Mouse (Mus musculus) forebrain, embryonic 13.5 days (tissue): ENCODE results near the gene Lrrc4c. TPM values are rescaled to one million over a fixed set of nuclear protein-coding genes. Genes with fewer than 3 reads are reported as not detected.
A peak's percentile ranks its signal among the peaks of the same experiment; 100 is the strongest.

Experiments
- ATAC-seq: fragments of 200-750 bp; cut with Nextera tagmentation; 2 replicates; pipeline ENCODE4 v1.8.0; 2017
- H3K27ac ChIP-seq: fragments of 300-500 bp; sonication (generic); 2 replicates; pipeline ENCODE4 v1.5.1; 2015; ENCODE audit warnings: inconsistent platforms, mild to moderate bottlenecking, moderate library complexity
- H3K27me3 ChIP-seq: fragments of 300-500 bp; sonication (generic); 2 replicates; pipeline ENCODE4 v1.6.1; 2015; ENCODE audit warnings: mild to moderate bottlenecking, inconsistent platforms
- H3K36me3 ChIP-seq: fragments of 300-500 bp; sonication (generic); 2 replicates; pipeline ENCODE4 v1.6.1; 2015; ENCODE audit warnings: mild to moderate bottlenecking, inconsistent platforms; ENCODE audit not compliant: poor library complexity, severe bottlenecking
- H3K4me1 ChIP-seq: fragments of 300-500 bp; sonication (generic); 2 replicates; pipeline ENCODE4 v1.6.1; 2015; ENCODE audit warnings: inconsistent platforms
- H3K4me2 ChIP-seq: fragments of 300-500 bp; sonication (generic); 2 replicates; pipeline ENCODE4 v1.6.1; 2015; ENCODE audit warnings: inconsistent platforms, mild to moderate bottlenecking, moderate library complexity
- H3K4me3 ChIP-seq: fragments of 300-500 bp; sonication (generic); 2 replicates; pipeline ENCODE4 v1.5.1; 2015; ENCODE audit warnings: mild to moderate bottlenecking, inconsistent platforms
- H3K9ac ChIP-seq: fragments of 300-500 bp; sonication (generic); 2 replicates; pipeline ENCODE4 v1.6.1; 2015; ENCODE audit warnings: mild to moderate bottlenecking, inconsistent platforms
- H3K9me3 ChIP-seq: fragments of 300-500 bp; sonication (generic); replicated peaks from 2 replicates; pipeline ENCODE4 v1.6.1; 2016; ENCODE audit warnings: inconsistent platforms
- WGBS: fragments of 180-500 bp; shearing (Covaris S2); methylation state at CpG from one replicate; pipeline ENCODE4 v1.1.7; 2015; 5-methylcytosine and 5-hydroxymethylcytosine counted together
- polyA plus RNA-seq: library from polyadenylated mRNA; unstranded; fragments of >200 nt; fragmentation: Nextera tagmentation; extraction: Ambion mirVana; gene quantifications from 2 replicates; pipeline ENCODE4 v1.2.1, GENCODE M21; 2015

Lrrc4c gene
- polyA plus RNA-seq, 1 experiment from 2014 or later: 11.2 TPM

DNA sequence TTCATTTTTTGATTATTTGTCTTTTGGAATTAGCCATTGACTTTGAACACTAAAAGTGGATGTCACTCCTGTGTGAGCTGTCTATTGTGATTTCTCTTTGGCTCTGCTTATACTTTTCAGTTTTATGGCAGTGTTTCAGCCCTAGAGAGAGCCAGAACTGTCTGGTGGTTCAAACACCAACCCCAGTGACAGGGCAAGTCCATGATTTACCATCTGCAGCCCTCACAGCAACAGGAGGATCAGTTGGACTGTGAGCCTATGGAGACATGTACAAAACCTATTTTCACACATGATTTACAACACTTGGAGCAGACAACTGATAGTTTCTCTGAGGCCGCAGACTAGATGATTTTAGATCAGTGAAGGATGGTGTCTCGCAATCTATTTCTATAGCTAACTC is 847.8 kb downstream of the Lrrc4c start:
- Histone ChIP-seq H3K4me1 (no peaks in the 10 kb centered on the region), H3K4me2 (no peak overlapping the region), H3K4me3 (no peak overlapping the region), H3K36me3 (no peaks in the 10 kb centered on the region), H3K27me3 (no peaks in the 10 kb centered on the region), H3K9ac (no peak overlapping the region), H3K27ac (no peak overlapping the region), H3K9me3 (no peaks in the 10 kb centered on the region)
- WGBS: 93% methylated on average over 2 of the region's 2 CpGs
- ATAC-seq: no peak; the same call in 1 of the 2 replicates

DNA sequence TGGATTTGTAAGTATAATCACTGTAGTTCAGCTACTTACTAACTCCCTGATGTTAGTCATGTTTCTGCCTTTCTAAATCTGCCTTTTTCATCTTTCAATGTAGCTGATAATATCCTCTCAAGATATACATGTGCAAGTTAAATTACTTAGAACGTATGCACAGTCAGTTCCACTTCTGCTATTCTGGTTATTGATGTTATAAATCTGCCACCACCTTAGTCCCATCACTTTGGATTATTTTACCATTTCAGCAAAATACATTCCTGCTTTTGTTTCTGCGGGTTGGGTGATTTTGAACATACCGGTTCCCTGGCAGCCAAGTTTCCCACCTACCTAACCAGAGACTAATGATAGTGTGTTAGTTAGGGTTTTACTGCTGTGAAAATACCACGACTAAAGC is 860.4 kb downstream of the Lrrc4c start:
- H3K27ac ChIP-seq: no peak overlapping the region
- H3K4me1 ChIP-seq: no peaks in the 10 kb centered on the region
- H3K27me3 ChIP-seq: no peaks in the 10 kb centered on the region
- no peak for ATAC-seq
- H3K4me2 ChIP-seq: no peak overlapping the region
- H3K9me3 ChIP-seq: no peaks in the 10 kb centered on the region
- no peak overlapping the region for H3K9ac ChIP-seq
- no peaks in the 10 kb centered on the region for H3K36me3 ChIP-seq
- no peak overlapping the region for H3K4me3 ChIP-seq
- WGBS: 92% methylated on average over 4 of the region's 4 CpGs

DNA sequence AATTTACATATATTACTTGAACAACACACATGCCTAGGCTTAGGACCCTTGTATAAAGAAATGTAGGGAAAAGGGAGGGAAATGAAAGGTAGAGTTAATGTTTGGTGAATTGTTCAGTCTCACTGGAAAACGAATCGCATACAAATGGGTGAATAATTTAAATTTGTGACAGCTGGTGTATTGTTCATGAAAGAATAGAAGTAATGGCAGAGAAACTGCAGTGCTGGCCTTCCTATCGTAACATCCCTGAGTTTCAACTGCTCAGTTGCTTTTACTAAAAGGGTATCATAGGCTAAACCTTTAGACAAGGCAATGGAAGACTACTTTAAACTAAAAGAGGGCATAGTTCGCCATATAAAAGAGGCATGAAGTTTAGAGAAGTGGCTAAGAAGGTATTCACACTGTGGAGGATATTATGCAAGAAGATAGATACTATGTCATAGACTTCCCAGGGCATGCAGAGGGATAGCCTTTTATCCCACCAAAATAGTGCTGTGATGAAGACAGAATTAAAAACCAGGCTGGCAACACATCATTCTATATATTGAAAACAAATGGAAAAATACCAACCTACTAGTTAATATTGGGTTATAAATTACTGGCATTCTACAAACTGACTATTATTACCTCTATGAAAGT is 879.1 kb downstream of the Lrrc4c start:
- Histone ChIP-seq H3K4me3 (no peak overlapping the region), H3K36me3 (no peaks in the 10 kb centered on the region), H3K27ac (no peak overlapping the region), H3K9me3 (no peaks in the 10 kb centered on the region), H3K4me1 (peaks cover 11% of the 10 kb centered on the region; the same call in 1 of the 2 replicates), H3K4me2 (no peak overlapping the region), H3K27me3 (no peaks in the 10 kb centered on the region), H3K9ac (no peak overlapping the region)
- WGBS: 29% methylated on average over 4 of the region's 4 CpGs
- ATAC-seq: 0 out of 2 replicates have a peak, but pooled peaks have one; percentile 21

DNA sequence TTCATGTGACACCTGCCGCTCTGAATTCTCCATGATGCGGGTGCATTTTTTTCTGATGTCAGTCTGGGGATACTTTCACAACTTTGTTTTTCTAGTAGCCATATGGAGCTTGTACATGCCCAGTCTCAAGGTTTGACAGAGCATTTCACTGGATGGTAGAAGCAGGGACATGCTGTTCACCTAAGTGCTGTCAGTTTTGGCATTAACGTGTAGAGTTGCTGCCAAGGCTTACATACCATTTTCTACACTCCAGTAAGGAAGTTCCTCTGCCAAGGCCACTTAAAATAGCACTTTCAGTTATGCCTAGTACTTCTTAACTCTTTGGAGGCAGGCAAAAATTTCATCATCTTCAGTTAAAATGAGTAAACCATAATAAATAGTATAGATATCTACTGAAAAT is 915.0 kb downstream of the Lrrc4c start:
- no peak overlapping the region for H3K4me2 ChIP-seq
- no peak overlapping the region for H3K27ac ChIP-seq
- H3K27me3 ChIP-seq: no peaks in the 10 kb centered on the region
- WGBS: 83% methylated on average over 3 of the region's 3 CpGs
- H3K9ac ChIP-seq: no peak overlapping the region
- no peak overlapping the region for H3K4me3 ChIP-seq
- H3K9me3 ChIP-seq: no peaks in the 10 kb centered on the region
- ATAC-seq: peak; percentile 78; the same call in 1 of the 2 replicates
- no peaks in the 10 kb centered on the region for H3K4me1 ChIP-seq
- no peaks in the 10 kb centered on the region for H3K36me3 ChIP-seq

DNA sequence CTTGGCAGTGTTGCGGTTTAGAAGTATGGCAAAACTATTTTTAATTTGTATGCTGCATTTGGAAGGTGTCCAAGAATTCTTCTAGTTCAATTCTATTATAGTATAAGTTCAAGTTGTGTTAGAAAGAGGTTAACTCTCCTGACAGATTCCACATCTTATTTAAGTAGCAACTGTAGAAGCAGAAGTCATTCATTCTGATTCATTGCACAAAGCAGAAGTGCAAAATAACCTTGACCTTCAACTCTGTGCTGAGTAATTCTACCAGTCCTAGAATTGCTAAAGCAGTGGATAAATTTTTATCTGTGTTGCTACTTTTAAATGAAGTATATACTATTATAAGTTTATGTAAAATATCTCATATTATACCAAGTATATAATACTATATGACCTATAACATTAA is 916.1 kb downstream of the Lrrc4c start:
- 87% methylated on average over 1 of the region's 1 CpGs for WGBS

DNA sequence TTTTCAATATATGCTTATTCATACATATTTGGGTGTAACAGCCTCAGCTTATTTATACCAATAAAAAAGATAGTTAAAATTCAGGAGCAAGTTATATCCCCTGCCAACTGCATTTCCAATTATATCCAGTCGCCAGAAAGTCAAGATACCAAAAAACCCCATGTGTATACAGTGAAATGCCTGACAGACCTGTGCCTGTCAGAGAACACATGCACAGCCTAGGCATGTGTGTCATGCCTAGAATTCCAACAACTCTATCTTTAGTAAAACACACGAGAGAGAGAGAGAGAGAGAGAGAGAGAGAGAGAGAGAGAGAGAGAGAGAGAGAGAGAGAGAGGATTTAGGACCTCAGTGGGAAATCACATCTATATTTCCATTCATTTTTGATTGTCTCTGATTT is 956.7 kb downstream of the Lrrc4c start:
- ATAC-seq: no peak; the same call in 1 of the 2 replicates
- WGBS: 67% methylated on average over 2 of the region's 2 CpGs

More for the DNA sequence above, 916.1 kb downstream of the Lrrc4c start:
- H3K9ac ChIP-seq: no peak overlapping the region
- H3K27me3 ChIP-seq: no peaks in the 10 kb centered on the region
- H3K4me1 ChIP-seq: no peaks in the 10 kb centered on the region
- no peak overlapping the region for H3K27ac ChIP-seq
- H3K4me2 ChIP-seq: no peak overlapping the region
- H3K4me3 ChIP-seq: no peak overlapping the region
- no peaks in the 10 kb centered on the region for H3K9me3 ChIP-seq
- no peaks in the 10 kb centered on the region for H3K36me3 ChIP-seq
- no peak for ATAC-seq

DNA sequence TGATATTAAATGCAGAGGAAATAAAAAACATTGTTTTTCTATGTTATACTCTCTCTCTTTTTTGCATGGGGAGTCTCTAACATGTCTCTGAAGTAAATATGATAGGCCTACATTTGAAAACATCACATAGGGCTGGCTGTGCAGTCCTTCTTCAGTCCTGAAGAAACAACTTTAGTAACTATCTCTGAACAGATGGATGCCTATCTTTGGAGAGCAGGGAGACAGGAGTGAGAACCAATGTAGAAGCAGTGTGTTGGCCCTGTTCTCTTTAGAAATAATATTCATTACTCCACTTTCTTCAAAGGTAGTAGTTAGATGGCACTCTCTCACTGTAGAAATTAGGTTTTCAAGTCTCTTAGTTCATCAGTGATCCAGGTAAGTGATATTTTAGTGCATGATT is 967.0 kb downstream of the Lrrc4c start:
- no peak overlapping the region for H3K4me3 ChIP-seq
- H3K27me3 ChIP-seq: no peaks in the 10 kb centered on the region
- no peaks in the 10 kb centered on the region for H3K9me3 ChIP-seq
- H3K4me2 ChIP-seq: no peak overlapping the region
- no peak overlapping the region for H3K27ac ChIP-seq
- ATAC-seq: no peak
- H3K36me3 ChIP-seq: no peaks in the 10 kb centered on the region
- no peaks in the 10 kb centered on the region for H3K4me1 ChIP-seq
- H3K9ac ChIP-seq: no peak overlapping the region

More for the DNA sequence above, 956.7 kb downstream of the Lrrc4c start:
- Histone ChIP-seq H3K9me3 (no peaks in the 10 kb centered on the region), H3K9ac (no peak overlapping the region), H3K27me3 (no peaks in the 10 kb centered on the region), H3K27ac (no peak overlapping the region), H3K4me1 (no peaks in the 10 kb centered on the region), H3K4me3 (no peak overlapping the region), H3K36me3 (no peaks in the 10 kb centered on the region), H3K4me2 (no peak overlapping the region)

DNA sequence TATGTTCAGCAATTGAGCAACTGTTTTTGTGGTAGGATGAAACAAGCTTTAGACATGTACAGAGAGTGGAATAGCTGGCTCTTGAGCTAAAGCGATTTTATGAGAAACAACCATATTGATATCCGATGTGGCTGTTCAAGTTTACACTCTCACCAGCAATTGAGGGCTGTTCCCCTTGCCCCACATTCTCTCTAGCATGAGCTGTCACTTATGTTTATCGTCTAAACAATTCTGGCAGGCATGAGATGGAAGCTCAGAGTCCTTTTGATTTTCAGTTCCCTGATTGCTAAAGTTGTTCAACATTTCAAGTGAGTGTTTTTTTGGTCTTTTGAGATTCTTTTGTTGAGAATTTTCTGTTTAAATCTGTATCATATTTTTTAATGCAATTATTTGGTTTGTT is 976.2 kb downstream of the Lrrc4c start:
- Histone ChIP-seq H3K4me1 (0 out of 2 replicates have a peak, but pooled peaks cover under 1% of the 10 kb centered on the region), H3K36me3 (no peaks in the 10 kb centered on the region), H3K27me3 (no peaks in the 10 kb centered on the region), H3K4me2 (no peak overlapping the region), H3K9me3 (no peaks in the 10 kb centered on the region), H3K9ac (no peak overlapping the region), H3K27ac (no peak overlapping the region), H3K4me3 (no peak overlapping the region)
- WGBS: 90% methylated on average over 3 of the region's 3 CpGs
- ATAC-seq: no peak

DNA sequence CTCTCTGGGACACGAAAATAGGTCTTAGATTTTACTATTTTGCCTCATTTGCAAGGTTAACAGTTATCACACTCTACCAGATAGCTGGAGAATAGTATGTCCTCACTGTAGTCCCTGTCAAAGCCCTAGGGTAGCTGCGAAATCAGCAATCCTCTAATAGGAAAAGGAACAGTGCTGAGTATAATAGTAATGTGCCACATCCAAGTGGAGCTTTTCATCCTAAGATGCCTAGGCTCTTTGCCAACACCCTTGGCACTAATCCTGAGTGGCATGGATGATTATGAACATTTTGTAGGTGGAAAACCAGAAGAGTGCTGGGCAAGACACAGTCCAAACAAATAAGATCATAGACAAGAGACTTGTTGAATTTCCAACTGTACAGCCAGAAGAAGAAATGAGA is 981.7 kb downstream of the Lrrc4c start:
- Histone ChIP-seq H3K9ac (no peak overlapping the region), H3K36me3 (no peaks in the 10 kb centered on the region), H3K27ac (no peak overlapping the region), H3K4me1 (0 out of 2 replicates have a peak, but pooled peaks cover 4% of the 10 kb centered on the region), H3K4me2 (no peak overlapping the region), H3K27me3 (no peaks in the 10 kb centered on the region), H3K9me3 (no peaks in the 10 kb centered on the region), H3K4me3 (no peak overlapping the region)
- 50% methylated on average over 2 of the region's 2 CpGs for WGBS
- peak; percentile 71 for ATAC-seq

DNA sequence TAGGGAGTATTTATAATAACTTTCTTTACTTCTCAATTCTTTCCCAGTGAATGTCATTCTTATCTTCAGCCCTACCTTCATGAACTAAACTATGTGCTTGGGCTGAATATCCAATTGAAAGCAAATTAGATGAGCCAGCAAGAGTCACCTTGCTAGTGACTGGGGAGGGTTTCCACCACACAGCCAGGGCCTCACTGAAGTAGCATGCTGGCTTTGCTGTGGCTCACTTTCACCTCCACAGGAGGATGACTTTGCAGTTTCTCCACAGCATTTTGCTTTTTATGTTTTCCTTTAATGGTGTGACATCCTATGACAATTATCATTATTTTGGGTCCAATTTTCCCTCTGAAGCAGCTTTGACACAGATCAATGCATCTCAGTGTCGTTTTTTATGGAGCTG is 1000.0 kb downstream of the Lrrc4c start:
- ATAC-seq: peak; percentile 19; the same call in 1 of the 2 replicates
- Histone ChIP-seq H3K27ac (no peak overlapping the region), H3K36me3 (no peaks in the 10 kb centered on the region), H3K4me2 (no peak overlapping the region), H3K4me3 (no peak overlapping the region), H3K9me3 (no peaks in the 10 kb centered on the region), H3K4me1 (no peaks in the 10 kb centered on the region), H3K27me3 (no peaks in the 10 kb centered on the region), H3K9ac (no peak overlapping the region)
- WGBS: 59% methylated on average over 1 of the region's 1 CpGs

DNA sequence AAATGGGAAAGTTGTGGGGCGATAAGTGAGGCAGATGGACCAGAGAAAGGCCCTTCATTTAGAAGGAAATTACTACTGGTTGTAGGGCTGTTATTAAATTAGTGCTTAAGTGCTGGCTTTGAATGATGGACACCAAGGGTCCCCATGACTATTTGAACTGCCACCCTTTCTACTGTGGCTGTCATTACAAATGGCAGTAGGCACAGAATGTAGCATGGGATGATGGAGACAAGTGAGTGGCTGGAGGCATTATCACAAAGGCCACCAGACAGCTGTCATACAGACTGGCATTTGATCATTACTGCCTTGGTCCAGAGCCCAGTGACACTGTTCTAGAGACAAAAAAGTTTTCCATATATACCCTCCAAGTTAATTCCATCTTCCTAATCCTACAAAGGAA is 1000.6 kb downstream of the Lrrc4c start:
- H3K27me3 ChIP-seq: no peaks in the 10 kb centered on the region
- WGBS: 87% methylated on average over 1 of the region's 1 CpGs
- H3K36me3 ChIP-seq: no peaks in the 10 kb centered on the region
- no peaks in the 10 kb centered on the region for H3K9me3 ChIP-seq
- no peak overlapping the region for H3K4me2 ChIP-seq
- peak; percentile 51; the same call in 1 of the 2 replicates for ATAC-seq
- H3K9ac ChIP-seq: no peak overlapping the region
- H3K4me3 ChIP-seq: no peak overlapping the region
- no peak overlapping the region for H3K27ac ChIP-seq
- no peaks in the 10 kb centered on the region for H3K4me1 ChIP-seq

DNA sequence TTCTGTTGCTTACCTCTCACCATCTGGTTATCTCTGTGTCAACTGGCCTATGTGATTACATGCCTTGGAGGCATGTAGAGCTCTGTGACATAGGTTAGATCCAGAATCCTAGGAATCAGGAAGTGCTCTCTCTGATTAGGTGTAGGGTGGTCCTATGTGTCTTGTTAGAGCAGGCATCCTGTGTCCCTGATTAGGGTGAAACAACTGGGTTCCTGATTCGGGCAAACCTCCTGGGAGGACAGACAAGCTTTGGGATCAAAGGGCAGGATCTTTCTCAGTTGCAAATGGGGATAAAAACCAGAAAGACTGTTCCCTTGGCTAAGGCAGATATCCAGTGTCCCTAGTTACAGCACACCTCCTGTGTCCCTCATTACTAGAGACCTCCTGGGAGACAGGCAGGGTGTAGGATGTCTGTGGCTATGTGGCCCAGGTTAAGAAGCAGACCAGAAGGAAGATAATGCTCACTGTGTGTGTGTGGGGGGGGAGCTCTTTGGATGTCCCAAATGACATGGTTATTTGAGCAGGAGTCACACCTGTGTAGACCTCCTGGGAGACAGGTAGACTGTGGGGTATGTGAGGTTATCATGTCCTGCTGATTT is 1014.2 kb downstream of the Lrrc4c start:
- no peak overlapping the region for H3K9ac ChIP-seq
- H3K27me3 ChIP-seq: no peaks in the 10 kb centered on the region
- H3K4me1 ChIP-seq: no peaks in the 10 kb centered on the region
- H3K4me3 ChIP-seq: no peak overlapping the region
- H3K4me2 ChIP-seq: no peak overlapping the region
- H3K9me3 ChIP-seq: no peaks in the 10 kb centered on the region
- H3K27ac ChIP-seq: no peak overlapping the region
- no peaks in the 10 kb centered on the region for H3K36me3 ChIP-seq
- 74% methylated on average over 1 of the region's 1 CpGs for WGBS
- ATAC-seq: no peak

DNA sequence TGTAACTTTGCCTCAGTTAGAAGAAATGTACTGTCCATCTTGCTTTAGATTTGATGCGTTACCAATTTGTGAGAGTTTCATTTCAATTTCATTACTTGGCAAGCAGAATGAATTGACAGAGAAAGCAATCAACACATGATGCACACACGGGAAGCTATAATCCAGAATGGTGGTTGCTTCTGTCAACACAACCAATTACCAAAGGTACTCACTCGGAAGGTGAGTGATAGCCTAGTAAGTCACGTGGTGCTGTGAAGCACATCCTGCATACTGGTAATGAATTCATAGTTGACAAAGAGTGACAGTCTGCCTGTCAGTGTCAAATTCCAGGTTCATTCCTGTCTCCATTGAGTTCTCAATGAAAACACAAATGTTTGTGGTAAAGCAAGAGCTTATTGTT is 1021.7 kb downstream of the Lrrc4c start:
- H3K36me3 ChIP-seq: no peaks in the 10 kb centered on the region
- no peak overlapping the region for H3K4me3 ChIP-seq
- no peak overlapping the region for H3K4me2 ChIP-seq
- H3K4me1 ChIP-seq: no peaks in the 10 kb centered on the region
- no peak overlapping the region for H3K9ac ChIP-seq
- H3K27ac ChIP-seq: no peak overlapping the region
- peak; percentile 61; the same call in 1 of the 2 replicates for ATAC-seq
- H3K27me3 ChIP-seq: no peaks in the 10 kb centered on the region
- 70% methylated on average over 4 of the region's 4 CpGs for WGBS
- no peaks in the 10 kb centered on the region for H3K9me3 ChIP-seq
